Mouse (Mus musculus): ENCODE measurements around the gene Tmem201. TPM values are rescaled to one million over a fixed set of nuclear protein-coding genes. Genes with fewer than 3 reads are reported as not detected.
"Not testable (repeated sequence)": the region's sequence is repeated elsewhere in the genome, so short reads cannot be mapped to it uniquely, and the experiment has no call there.

Tmem201 gene
- polyA plus RNA-seq, 1 experiment from 2014 or later, result 20.7 TPM

- WGBS, result 56% methylated on average over 3 of the region's 3 CpGs
- Histone ChIP-seq H3K4me1 (ENCODE audit: control insufficient read depth, insufficient read depth, low read length) (no peaks in the 10 kb centered on the region), H3K27me3 (replicated peaks; ENCODE audit: control insufficient read depth, insufficient read depth, low read length) (no peaks in the 10 kb centered on the region), H3K9ac (ENCODE audit: low read depth, low read length) (no peak overlapping the region), H3K4me3 (ENCODE audit: low read depth, low read length) (no peak overlapping the region), H3K27ac (replicated peaks; ENCODE audit: low read depth, low read length) (no peak overlapping the region), H3K36me3 (ENCODE audit: control insufficient read depth, insufficient read depth, low read length) (peaks cover 8% of the 10 kb centered on the region; the same call in 1 of the 2 replicates), H3K4me2 (ENCODE audit: low read depth, low read length) (no peak overlapping the region), H3K9me3 (ENCODE audit: control insufficient read depth, low read length) (no peaks in the 10 kb centered on the region)
- ATAC-seq (ENCODE audit: low read depth) (no peak), DNase-seq (ENCODE audit: low spot score) (no peak)
Measured at GRCm38 (mm10) chr4:149752836-149753235, 15.0 kb upstream of the Tmem201 start.

- H3K9me3 ChIP-seq (ENCODE audit: control insufficient read depth, low read length), result no peaks in the 10 kb centered on the region
- WGBS, result 28% methylated on average over 17 of the region's 17 CpGs
- H3K4me1 ChIP-seq (ENCODE audit: control insufficient read depth, insufficient read depth, low read length), result no peaks in the 10 kb centered on the region
- no peaks in the 10 kb centered on the region for H3K27me3 ChIP-seq (replicated peaks; ENCODE audit: control insufficient read depth, insufficient read depth, low read length)
- H3K27ac ChIP-seq (replicated peaks; ENCODE audit: low read depth, low read length), result no peak overlapping the region
- ATAC-seq (ENCODE audit: low read depth) (peak; percentile 67; the same call in 1 of the 2 replicates), DNase-seq (ENCODE audit: low spot score) (peak; percentile 77)
- H3K36me3 ChIP-seq (ENCODE audit: control insufficient read depth, insufficient read depth, low read length), result peaks cover 8% of the 10 kb centered on the region; the same call in 1 of the 2 replicates
- H3K9ac ChIP-seq (ENCODE audit: low read depth, low read length), result no peak overlapping the region
- H3K4me2 ChIP-seq (ENCODE audit: low read depth, low read length), result peak overlapping the region; percentile 23; the same call in 1 of the 2 replicates
- H3K4me3 ChIP-seq (ENCODE audit: low read depth, low read length), result no peak overlapping the region
Measured at GRCm38 (mm10) chr4:149752124-149752799, 14.4 kb upstream of the Tmem201 start.

DNA sequence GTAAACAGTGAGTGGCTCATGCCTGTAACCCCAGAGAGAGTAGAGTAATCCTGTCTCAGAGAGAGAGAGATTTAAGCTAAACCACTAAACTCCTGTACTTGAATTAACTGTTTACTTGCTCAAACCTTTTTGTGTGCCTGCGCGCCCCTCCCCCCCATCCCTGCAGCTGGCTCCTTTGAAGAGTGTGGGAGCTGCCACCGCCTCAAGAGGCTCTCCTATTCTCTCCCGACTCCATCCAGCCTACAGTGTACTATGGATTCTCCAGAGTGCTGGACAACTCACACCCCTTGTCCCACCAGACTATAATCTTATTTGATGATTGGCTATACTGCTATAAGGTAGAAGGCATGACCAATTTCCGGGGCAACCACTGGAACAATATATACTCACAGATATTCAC is 12.8 kb upstream of the Tmem201 start:
- Histone ChIP-seq H3K4me3 (ENCODE audit: low read depth, low read length) (no peak overlapping the region), H3K4me2 (ENCODE audit: low read depth, low read length) (no peak overlapping the region), H3K9me3 (ENCODE audit: control insufficient read depth, low read length) (no peaks in the 10 kb centered on the region), H3K27me3 (replicated peaks; ENCODE audit: control insufficient read depth, insufficient read depth, low read length) (no peaks in the 10 kb centered on the region), H3K4me1 (ENCODE audit: control insufficient read depth, insufficient read depth, low read length) (no peaks in the 10 kb centered on the region), H3K9ac (ENCODE audit: low read depth, low read length) (no peak overlapping the region), H3K36me3 (ENCODE audit: control insufficient read depth, insufficient read depth, low read length) (peaks cover 11% of the 10 kb centered on the region), H3K27ac (replicated peaks; ENCODE audit: low read depth, low read length) (no peak overlapping the region)
- WGBS, result 45% methylated on average over 5 of the region's 5 CpGs
- no peak for ATAC-seq (ENCODE audit: low read depth)
- DNase-seq (ENCODE audit: low spot score), result no peak

DNA sequence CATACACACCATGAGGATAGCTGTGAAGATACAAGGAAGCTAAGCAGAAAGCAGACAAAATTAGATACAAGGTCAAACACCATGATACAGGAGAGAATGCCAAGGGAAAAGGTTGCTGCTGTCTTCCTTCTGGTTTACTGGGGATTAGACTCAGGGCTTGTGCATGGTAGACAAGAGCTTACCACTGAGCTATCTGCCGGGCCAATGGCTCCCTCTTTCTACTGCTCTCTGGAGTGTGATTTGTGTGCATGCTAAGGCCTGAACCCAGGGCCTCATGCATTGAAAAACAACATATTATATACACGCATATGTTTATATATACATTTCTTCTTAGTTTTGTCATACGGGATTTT is 11.8 kb upstream of the Tmem201 start:
- not testable (repeated sequence) for H3K27ac ChIP-seq (replicated peaks; ENCODE audit: low read depth, low read length); ATAC-seq (ENCODE audit: low read depth); H3K9me3 ChIP-seq (ENCODE audit: control insufficient read depth, low read length); H3K4me1 ChIP-seq (ENCODE audit: control insufficient read depth, insufficient read depth, low read length); H3K27me3 ChIP-seq (replicated peaks; ENCODE audit: control insufficient read depth, insufficient read depth, low read length); H3K4me2 ChIP-seq (ENCODE audit: low read depth, low read length); H3K9ac ChIP-seq (ENCODE audit: low read depth, low read length); H3K4me3 ChIP-seq (ENCODE audit: low read depth, low read length); DNase-seq (ENCODE audit: low spot score)
- peaks cover 12% of the 10 kb centered on the region for H3K36me3 ChIP-seq (ENCODE audit: control insufficient read depth, insufficient read depth, low read length)
- 93% methylated on average over 3 of the region's 3 CpGs for WGBS

GRCm38 (mm10) chr4:149749003-149749662 is 11.3 kb upstream of the Tmem201 start:
- Histone ChIP-seq H3K9ac (ENCODE audit: low read depth, low read length) (no peak overlapping the region), H3K27ac (replicated peaks; ENCODE audit: low read depth, low read length) (no peak overlapping the region), H3K4me3 (ENCODE audit: low read depth, low read length) (no peak overlapping the region), H3K27me3 (replicated peaks; ENCODE audit: control insufficient read depth, insufficient read depth, low read length) (no peaks in the 10 kb centered on the region), H3K9me3 (ENCODE audit: control insufficient read depth, low read length) (no peaks in the 10 kb centered on the region), H3K36me3 (ENCODE audit: control insufficient read depth, insufficient read depth, low read length) (peaks cover 8% of the 10 kb centered on the region), H3K4me1 (ENCODE audit: control insufficient read depth, insufficient read depth, low read length) (no peaks in the 10 kb centered on the region), H3K4me2 (ENCODE audit: low read depth, low read length) (no peak overlapping the region)
- 82% methylated on average over 18 of the region's 18 CpGs for WGBS
- no peak for ATAC-seq (ENCODE audit: low read depth)
- no peak for DNase-seq (ENCODE audit: low spot score)

DNA sequence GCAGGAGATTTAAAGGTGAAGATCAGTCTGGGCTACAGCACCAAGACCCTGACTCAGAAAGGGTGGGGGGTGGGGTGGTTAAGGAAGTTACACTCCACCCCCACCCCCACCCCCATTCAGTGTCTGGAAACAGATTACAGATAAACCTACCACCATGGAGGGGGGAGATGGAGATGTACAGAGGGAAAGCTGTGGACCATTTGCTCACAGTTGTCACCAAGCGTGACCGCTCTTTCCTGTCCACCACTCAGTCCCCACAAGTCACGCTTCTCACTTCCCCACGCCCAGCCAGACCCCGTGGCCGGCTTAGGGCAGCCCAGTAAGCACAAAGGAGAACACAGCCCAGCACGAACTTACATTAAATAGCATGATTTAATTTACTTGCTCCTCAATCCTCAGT is 6.3 kb upstream of the Tmem201 start:
- Histone ChIP-seq H3K4me2 (ENCODE audit: low read depth, low read length) (no peak overlapping the region), H3K4me1 (ENCODE audit: control insufficient read depth, insufficient read depth, low read length) (no peaks in the 10 kb centered on the region), H3K4me3 (ENCODE audit: low read depth, low read length) (no peak overlapping the region), H3K27me3 (replicated peaks; ENCODE audit: control insufficient read depth, insufficient read depth, low read length) (no peaks in the 10 kb centered on the region), H3K36me3 (ENCODE audit: control insufficient read depth, insufficient read depth, low read length) (peaks cover 27% of the 10 kb centered on the region), H3K9ac (ENCODE audit: low read depth, low read length) (no peak overlapping the region), H3K9me3 (ENCODE audit: control insufficient read depth, low read length) (no peaks in the 10 kb centered on the region), H3K27ac (replicated peaks; ENCODE audit: low read depth, low read length) (no peak overlapping the region)
- DNase-seq (ENCODE audit: low spot score) (no peak), ATAC-seq (ENCODE audit: low read depth) (no peak)
- WGBS, result 76% methylated on average over 7 of the region's 7 CpGs

DNA sequence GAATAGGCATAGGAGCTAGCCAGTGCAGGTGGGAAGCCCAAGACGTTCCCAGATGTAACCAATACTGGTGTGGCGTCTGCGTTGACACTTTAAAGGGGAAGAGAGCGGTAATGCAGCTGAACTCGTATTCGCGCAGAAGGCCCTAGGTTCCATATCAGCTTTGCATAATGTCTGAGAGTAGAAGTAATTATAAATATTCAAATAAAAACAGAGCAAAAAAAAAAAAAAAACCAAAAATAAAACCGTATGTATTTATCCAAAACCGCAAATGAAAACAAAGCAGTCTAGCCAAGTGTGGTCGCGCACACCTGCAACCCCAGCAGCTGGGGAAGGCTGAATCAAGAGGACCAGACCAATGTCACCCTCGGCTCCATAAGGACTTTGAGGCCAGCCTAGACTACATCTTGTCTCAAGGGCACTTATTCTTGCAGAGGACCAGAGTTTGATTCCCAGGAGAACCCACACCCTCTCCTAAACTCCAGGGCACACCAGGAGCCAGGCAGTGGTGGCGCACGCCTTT is 4.2 kb upstream of the Tmem201 start:
- Histone ChIP-seq H3K9me3 (ENCODE audit: control insufficient read depth, low read length) (no peaks in the 10 kb centered on the region), H3K4me2 (ENCODE audit: low read depth, low read length) (no peak overlapping the region), H3K27me3 (replicated peaks; ENCODE audit: control insufficient read depth, insufficient read depth, low read length) (no peaks in the 10 kb centered on the region), H3K27ac (replicated peaks; ENCODE audit: low read depth, low read length) (no peak overlapping the region), H3K9ac (ENCODE audit: low read depth, low read length) (no peak overlapping the region), H3K4me1 (ENCODE audit: control insufficient read depth, insufficient read depth, low read length) (peaks cover 2% of the 10 kb centered on the region), H3K4me3 (ENCODE audit: low read depth, low read length) (no peak overlapping the region), H3K36me3 (ENCODE audit: control insufficient read depth, insufficient read depth, low read length) (peaks cover 23% of the 10 kb centered on the region)
- DNase-seq (ENCODE audit: low spot score), result no peak
- ATAC-seq (ENCODE audit: low read depth), result no peak
- 91% methylated on average over 14 of the region's 14 CpGs for WGBS

DNA sequence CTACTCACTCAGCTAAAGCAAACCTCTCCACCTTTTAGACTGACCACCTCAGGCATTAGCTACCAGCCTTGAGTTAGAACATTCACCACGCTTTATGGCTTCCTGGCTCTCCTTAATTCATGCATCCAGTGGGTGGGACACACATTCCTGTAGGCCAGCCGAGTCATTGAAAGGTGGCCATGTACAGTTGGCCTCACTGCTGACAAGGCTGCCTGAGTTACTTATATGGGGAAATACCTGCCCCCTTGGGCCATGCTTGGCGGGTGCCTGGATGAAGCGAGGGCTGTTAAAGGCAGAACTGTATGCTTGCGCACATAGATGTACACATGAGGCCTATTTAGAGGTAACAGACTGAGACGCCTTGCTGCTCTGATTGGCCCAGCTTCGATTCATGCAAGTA is 2.5 kb upstream of the Tmem201 start:
- H3K4me2 ChIP-seq (ENCODE audit: low read depth, low read length), result no peak overlapping the region
- H3K4me3 ChIP-seq (ENCODE audit: low read depth, low read length), result no peak overlapping the region
- H3K9ac ChIP-seq (ENCODE audit: low read depth, low read length), result no peak overlapping the region
- no peak overlapping the region for H3K27ac ChIP-seq (replicated peaks; ENCODE audit: low read depth, low read length)
- DNase-seq (ENCODE audit: low spot score) (no peak), ATAC-seq (ENCODE audit: low read depth) (no peak)
- H3K27me3 ChIP-seq (replicated peaks; ENCODE audit: control insufficient read depth, insufficient read depth, low read length), result no peaks in the 10 kb centered on the region
- H3K9me3 ChIP-seq (ENCODE audit: control insufficient read depth, low read length), result no peaks in the 10 kb centered on the region
- H3K4me1 ChIP-seq (ENCODE audit: control insufficient read depth, insufficient read depth, low read length), result peaks cover 14% of the 10 kb centered on the region
- 88% methylated on average over 7 of the region's 7 CpGs for WGBS
- peaks cover 18% of the 10 kb centered on the region; the same call in 1 of the 2 replicates for H3K36me3 ChIP-seq (ENCODE audit: control insufficient read depth, insufficient read depth, low read length)
